Mouse (Mus musculus): ENCODE data around the gene Fbxw21.

DNA sequence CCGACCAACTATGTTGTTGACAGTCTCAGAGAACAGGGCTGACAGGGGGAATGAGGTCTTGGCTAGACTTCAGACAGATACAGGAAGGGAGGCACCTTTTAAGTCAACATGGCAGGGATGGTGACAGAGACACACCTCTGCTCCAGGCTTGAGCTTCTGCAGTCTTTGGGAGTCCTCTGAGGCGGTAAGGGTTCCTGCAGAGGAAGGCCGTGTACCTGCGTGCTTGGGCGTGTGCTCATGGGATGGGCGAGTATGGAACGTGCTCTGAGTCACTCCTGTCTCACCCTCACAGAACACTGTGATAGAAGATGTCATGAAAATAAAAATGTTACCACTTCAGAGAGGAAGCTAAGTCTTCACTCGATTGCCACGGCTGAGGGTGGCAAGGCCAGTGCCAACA lies 42.3 kb downstream of the Fbxw21 start:
- no peak for TF ChIP-seq POLR2A (IDR thresholded peaks at IDR 0.05; ENCODE audit: low read depth, low read length)
- no peak for TF ChIP-seq CTCF (IDR thresholded peaks at IDR 0.05; ENCODE audit: borderline replicate concordance, insufficient read depth, low read length)

Data from embryonic fibroblast, embryonic 13.5 days (primary cell).